Mouse (Mus musculus) embryonic facial prominence, embryonic 10.5 days (tissue): ENCODE data around the gene Gcn1l1. TPM values are rescaled to one million over a fixed set of nuclear protein-coding genes. Genes with fewer than 3 reads are reported as not detected.
A peak's percentile ranks its signal among the peaks of the same experiment; 100 is the strongest.

Experiments used
- DNase-seq: peaks from one replicate; pipeline ENCODE4 v3.0.0-alpha.2; 2017; ENCODE audit warnings: low spot score
- H3K27ac ChIP-seq: fragments of 300-500 bp; sonication (generic); replicated peaks from 2 replicates; pipeline ENCODE4 v1.5.1; 2016; ENCODE audit warnings: mild to moderate bottlenecking
- H3K27me3 ChIP-seq: fragments of 300-500 bp; sonication (generic); replicated peaks from 2 replicates; pipeline ENCODE4 v1.6.1; 2016; ENCODE audit warnings: low read depth, mild to moderate bottlenecking; ENCODE audit not compliant: poor library complexity, severe bottlenecking
- H3K36me3 ChIP-seq: fragments of 300-500 bp; sonication (generic); replicated peaks from 2 replicates; pipeline ENCODE4 v1.6.1; 2016; ENCODE audit warnings: mild to moderate bottlenecking, moderate library complexity
- H3K4me1 ChIP-seq: fragments of 300-500 bp; sonication (generic); 2 replicates; pipeline ENCODE4 v1.6.1; 2016
- H3K4me3 ChIP-seq: fragments of 300-500 bp; sonication (generic); 2 replicates; pipeline ENCODE4 v1.5.1; 2016; ENCODE audit warnings: mild to moderate bottlenecking, moderate library complexity
- H3K9me3 ChIP-seq: fragments of 300-500 bp; sonication (generic); 2 replicates; pipeline ENCODE4 v1.6.1; 2016; ENCODE audit warnings: mild to moderate bottlenecking
- WGBS: fragments of 180-500 bp; shearing (Covaris S2); methylation state at CpG from one replicate; pipeline ENCODE4 v1.1.7; 2016; 5-methylcytosine and 5-hydroxymethylcytosine counted together
- polyA plus RNA-seq: library from polyadenylated mRNA; unstranded; fragments of >200 nt; fragmentation: Nextera tagmentation; extraction: Ambion mirVana; gene quantifications from 2 replicates; pipeline ENCODE4 v1.2.1, GENCODE M21; 2016

The Gcn1l1 gene
- polyA plus RNA-seq, 1 experiment from 2014 or later, result 65.0 TPM

- WGBS, result 2% methylated on average over 12 of the region's 12 CpGs
- peak overlapping the region; percentile 19; the same call in 1 of the 2 replicates for H3K27ac ChIP-seq
- H3K4me1 ChIP-seq, result peaks cover 65% of the 10 kb centered on the region
- no peaks in the 10 kb centered on the region for H3K27me3 ChIP-seq
- peak overlapping the region; percentile 28; the same call in 1 of the 2 replicates for H3K4me3 ChIP-seq
- no peaks in the 10 kb centered on the region for H3K9me3 ChIP-seq
- DNase-seq, result peak; percentile 93
- H3K36me3 ChIP-seq, result no peaks in the 10 kb centered on the region; the same call in 1 of the 2 replicates
Measured at GRCm38 (mm10) chr5:115538693-115539043, 26.4 kb upstream of the Gcn1l1 start.

DNA sequence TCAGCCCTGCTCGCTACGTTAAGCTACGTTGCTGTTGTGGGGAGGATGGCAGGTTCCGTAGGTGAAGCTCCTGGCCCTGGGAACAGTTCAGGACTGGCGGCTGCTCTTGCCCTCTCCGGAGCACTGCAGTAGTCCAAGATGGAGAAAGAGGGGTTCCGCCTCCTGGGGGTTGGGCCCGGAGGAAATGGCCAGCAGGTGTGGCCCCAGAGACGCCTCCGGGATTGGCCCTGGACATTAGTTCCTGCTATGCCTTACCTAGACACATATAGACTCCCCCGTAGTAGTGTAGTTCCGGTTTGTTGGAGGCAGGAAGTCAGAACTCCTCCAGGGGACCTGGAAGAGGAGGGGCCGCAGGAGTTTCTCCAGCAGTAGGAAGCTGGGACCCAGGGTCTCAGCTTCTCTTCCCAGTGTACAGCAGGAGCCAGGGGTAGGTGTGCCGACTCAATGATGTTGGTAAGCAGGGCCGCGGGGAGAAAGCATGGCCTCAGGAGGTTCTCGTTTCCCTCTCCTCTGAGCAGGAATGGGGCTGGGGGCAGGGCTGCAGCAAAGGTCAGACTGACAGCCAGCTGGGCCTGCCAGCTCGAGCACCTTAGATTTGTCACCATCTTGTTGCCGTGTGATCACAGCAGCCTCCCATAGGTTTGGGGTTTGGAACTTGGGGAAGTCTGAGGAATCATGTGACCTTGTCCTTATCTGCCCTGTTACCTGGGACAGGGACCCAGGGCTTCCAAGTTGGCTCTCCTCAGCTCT is 22.2 kb upstream of the Gcn1l1 start:
- Histone ChIP-seq H3K27me3 (no peaks in the 10 kb centered on the region), H3K27ac (peak overlapping the region; percentile 81), H3K4me3 (peak overlapping the region; percentile 23; the same call in 1 of the 2 replicates), H3K36me3 (peaks cover 41% of the 10 kb centered on the region), H3K4me1 (peaks cover 73% of the 10 kb centered on the region), H3K9me3 (no peaks in the 10 kb centered on the region)
- DNase-seq, result no peak
- WGBS, result 53% methylated on average over 19 of the region's 19 CpGs

- H3K36me3 ChIP-seq, result peaks cover 49% of the 10 kb centered on the region
- peak overlapping the region; percentile 81 for H3K27ac ChIP-seq
- H3K4me3 ChIP-seq, result peak overlapping the region; percentile 2; the same call in 1 of the 2 replicates
- 60% methylated on average over 17 of the region's 17 CpGs for WGBS
- peaks cover 73% of the 10 kb centered on the region for H3K4me1 ChIP-seq
- H3K27me3 ChIP-seq, result no peaks in the 10 kb centered on the region
- DNase-seq, result no peak
- no peaks in the 10 kb centered on the region for H3K9me3 ChIP-seq
Measured at GRCm38 (mm10) chr5:115543509-115544253, 21.4 kb upstream of the Gcn1l1 start.

- H3K36me3 ChIP-seq, result peaks cover 60% of the 10 kb centered on the region
- WGBS, result 51% methylated on average over 18 of the region's 18 CpGs
- DNase-seq, result no peak
- peak overlapping the region; percentile 81 for H3K27ac ChIP-seq
- no peaks in the 10 kb centered on the region for H3K9me3 ChIP-seq
- peak overlapping the region; percentile 16; the same call in 1 of the 2 replicates for H3K4me3 ChIP-seq
- no peaks in the 10 kb centered on the region for H3K27me3 ChIP-seq
- H3K4me1 ChIP-seq, result peaks cover 68% of the 10 kb centered on the region
Measured at GRCm38 (mm10) chr5:115544655-115545185, 20.3 kb upstream of the Gcn1l1 start.

DNA sequence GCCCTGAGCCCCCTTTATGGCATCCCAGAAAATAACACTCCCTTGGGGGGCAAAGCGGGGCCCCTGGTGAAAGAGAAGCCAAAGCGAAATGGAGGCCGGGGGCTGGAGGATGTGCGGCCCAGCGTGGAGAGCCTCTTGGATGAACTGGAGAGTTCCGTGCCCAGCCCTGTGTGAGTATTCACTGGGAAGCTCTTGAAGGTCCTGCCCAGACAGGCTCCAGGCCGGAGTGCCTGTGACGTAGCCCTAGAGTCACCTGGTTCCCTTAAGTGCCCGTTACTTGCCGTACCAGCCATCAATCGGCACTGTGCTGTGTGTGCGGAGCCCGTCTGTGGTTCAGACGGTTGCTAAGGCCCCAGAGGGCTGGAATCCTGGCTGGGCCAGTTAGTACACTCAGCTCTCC is 19.4 kb upstream of the Gcn1l1 start:
- Histone ChIP-seq H3K27ac (peak overlapping the region; percentile 81), H3K9me3 (no peaks in the 10 kb centered on the region), H3K4me1 (peaks cover 76% of the 10 kb centered on the region), H3K27me3 (no peaks in the 10 kb centered on the region), H3K4me3 (no peak overlapping the region), H3K36me3 (peaks cover 69% of the 10 kb centered on the region)
- 85% methylated on average over 14 of the region's 14 CpGs for WGBS
- DNase-seq, result no peak

- no peaks in the 10 kb centered on the region for H3K9me3 ChIP-seq
- DNase-seq, result no peak
- peak overlapping the region; percentile 81 for H3K27ac ChIP-seq
- peaks cover 77% of the 10 kb centered on the region for H3K36me3 ChIP-seq
- H3K27me3 ChIP-seq, result no peaks in the 10 kb centered on the region
- H3K4me1 ChIP-seq, result peaks cover 84% of the 10 kb centered on the region
- peak overlapping the region; percentile 22 for H3K4me3 ChIP-seq
- 49% methylated on average over 11 of the region's 11 CpGs for WGBS
Measured at GRCm38 (mm10) chr5:115546536-115546935, 18.5 kb upstream of the Gcn1l1 start.

GRCm38 (mm10) chr5:115547014-115547413 is 18.0 kb upstream of the Gcn1l1 start:
- Histone ChIP-seq H3K4me1 (peaks cover 84% of the 10 kb centered on the region), H3K27me3 (no peaks in the 10 kb centered on the region), H3K9me3 (no peaks in the 10 kb centered on the region), H3K36me3 (peaks cover 82% of the 10 kb centered on the region), H3K27ac (peak overlapping the region; percentile 81), H3K4me3 (peak overlapping the region; percentile 22)
- WGBS, result 24% methylated on average over 6 of the region's 6 CpGs
- DNase-seq, result no peak

- Histone ChIP-seq H3K27ac (peak overlapping the region; percentile 81), H3K4me3 (peak overlapping the region; percentile 22; the same call in 1 of the 2 replicates), H3K9me3 (no peaks in the 10 kb centered on the region), H3K4me1 (peaks cover 80% of the 10 kb centered on the region), H3K27me3 (no peaks in the 10 kb centered on the region), H3K36me3 (peaks cover 86% of the 10 kb centered on the region)
- DNase-seq, result no peak
- 63% methylated on average over 7 of the region's 7 CpGs for WGBS
Measured at GRCm38 (mm10) chr5:115547421-115547820, 17.6 kb upstream of the Gcn1l1 start.

GRCm38 (mm10) chr5:115548501-115549285 is 16.4 kb upstream of the Gcn1l1 start:
- H3K27ac ChIP-seq, result no peak overlapping the region; the same call in none of the 2 replicates
- H3K36me3 ChIP-seq, result peaks cover 98% of the 10 kb centered on the region
- H3K4me3 ChIP-seq, result no peak overlapping the region
- H3K27me3 ChIP-seq, result no peaks in the 10 kb centered on the region
- WGBS, result 91% methylated on average over 18 of the region's 18 CpGs
- no peaks in the 10 kb centered on the region for H3K9me3 ChIP-seq
- DNase-seq, result no peak
- peaks cover 67% of the 10 kb centered on the region for H3K4me1 ChIP-seq

- H3K9me3 ChIP-seq, result no peaks in the 10 kb centered on the region
- no peak overlapping the region for H3K4me3 ChIP-seq
- peak overlapping the region; percentile 44; the same call in 1 of the 2 replicates for H3K27ac ChIP-seq
- H3K36me3 ChIP-seq, result peaks cover 98% of the 10 kb centered on the region
- no peaks in the 10 kb centered on the region for H3K27me3 ChIP-seq
- no peak for DNase-seq
- peaks cover 49% of the 10 kb centered on the region for H3K4me1 ChIP-seq
- 80% methylated on average over 11 of the region's 11 CpGs for WGBS
Measured at GRCm38 (mm10) chr5:115550482-115551005, 14.5 kb upstream of the Gcn1l1 start.

DNA sequence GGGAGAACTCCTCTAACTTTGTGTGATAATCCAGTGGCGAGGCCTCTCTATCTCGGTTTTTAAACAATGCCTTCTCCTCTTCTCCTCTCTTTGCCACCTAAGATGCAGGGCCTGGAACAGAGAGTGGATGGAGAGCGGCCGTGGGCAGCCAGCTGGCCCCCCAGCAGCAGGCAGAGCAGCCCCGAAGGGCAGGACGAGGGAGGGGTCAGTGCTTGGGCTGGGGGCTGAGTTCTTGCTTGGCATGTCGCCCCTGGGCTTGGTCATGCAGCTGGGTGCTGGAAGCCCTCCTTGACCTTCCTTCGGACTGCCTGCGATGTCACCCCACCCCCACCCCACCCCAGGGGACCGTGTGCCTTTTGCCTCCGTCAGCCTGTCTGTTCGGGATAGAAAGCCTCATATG is 13.7 kb upstream of the Gcn1l1 start:
- WGBS, result 70% methylated on average over 12 of the region's 12 CpGs
- Histone ChIP-seq H3K36me3 (peaks cover 91% of the 10 kb centered on the region), H3K4me1 (peaks cover 49% of the 10 kb centered on the region), H3K9me3 (no peaks in the 10 kb centered on the region), H3K27me3 (no peaks in the 10 kb centered on the region), H3K4me3 (no peak overlapping the region), H3K27ac (peak overlapping the region; percentile 55)
- DNase-seq, result no peak

GRCm38 (mm10) chr5:115551799-115552198 is 13.3 kb upstream of the Gcn1l1 start:
- DNase-seq, result no peak
- Histone ChIP-seq H3K4me1 (peaks cover 45% of the 10 kb centered on the region), H3K9me3 (no peaks in the 10 kb centered on the region), H3K27me3 (no peaks in the 10 kb centered on the region), H3K36me3 (peaks cover 87% of the 10 kb centered on the region), H3K27ac (peak overlapping the region; percentile 55), H3K4me3 (no peak overlapping the region)
- 86% methylated on average over 13 of the region's 13 CpGs for WGBS
